Mouse (Mus musculus): ENCODE measurements around the gene Olfr843.

Olfr843 gene

DNA sequence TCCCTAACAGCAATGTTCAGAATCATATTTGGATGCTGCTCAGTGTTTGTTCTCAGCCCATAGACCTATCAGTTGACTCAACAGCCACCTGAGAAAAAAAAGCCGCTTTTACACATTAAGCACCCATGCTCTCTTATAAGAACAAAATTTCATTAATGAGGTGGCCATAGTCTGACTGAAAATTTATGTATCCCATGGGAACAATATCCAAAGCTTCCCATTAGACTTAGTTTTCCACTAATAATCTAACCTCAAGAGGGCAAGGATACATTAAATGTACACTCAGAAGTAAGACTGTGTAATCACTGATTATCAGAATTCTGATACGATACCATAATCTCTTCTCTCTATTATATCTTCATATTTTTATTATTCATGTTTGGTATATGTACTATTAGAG lies at the start of gene Olfr843:
Olfr843 (minus strand) TSS at position 101 of the 400 bp plus-strand sequence.
- no peak for DNase-seq (ENCODE audit: low read depth)

All from c-Kit-positive CD71-positive TER-119-negative erythroid progenitor cells, embryonic 14.5 days (primary cell).